Comparison of ENCODE assay signal across 19 mouse cellular contexts in the genomic region with DNA sequence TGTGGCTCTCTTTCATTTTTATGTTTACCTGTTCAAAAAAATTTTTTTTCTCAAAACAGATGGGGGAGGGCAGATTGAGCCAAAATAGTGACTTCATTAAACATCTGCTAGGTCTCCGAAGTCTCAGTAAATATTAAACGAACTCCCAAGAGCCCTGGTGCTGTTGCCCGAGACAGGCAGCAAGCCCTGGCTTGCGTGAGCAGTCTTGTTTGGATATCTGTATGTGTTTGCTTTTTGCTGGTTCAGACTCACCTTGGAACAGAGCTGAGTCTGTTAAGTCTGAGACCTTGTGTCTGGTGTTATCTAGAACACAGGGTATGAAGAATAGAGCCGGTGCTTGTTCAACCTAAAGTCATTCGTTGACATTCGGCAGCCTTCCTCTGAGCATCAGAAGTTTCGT. TPM values are rescaled to one million over a fixed set of nuclear protein-coding genes. Genes with fewer than 3 reads are reported as not detected.
A peak's percentile ranks its signal among the peaks of the same experiment; 100 is the strongest.
DNase-seq lines count a peak whose midpoint lies in the region; ATAC-seq lines count a peak whose summit lies in the region.
"Had no signal": no experiment of that assay in that cellular context is flagged by ENCODE, and none has a peak within 500 bp of the region (broad histone marks: within the 10 kb centered on the region; RNA-seq: fewer than 3 reads in every experiment).

No protein-coding gene starts in this region.

- no peaks in the 10 kb centered on the region for H3K27me3 ChIP-seq in embryonic facial prominence, embryonic 14.5 days (replicated peaks; ENCODE audit: control insufficient read depth, insufficient read depth, low read length)
- no peaks in the 10 kb centered on the region for H3K27me3 ChIP-seq in embryonic facial prominence, embryonic 10.5 days (replicated peaks; ENCODE audit: low read depth, poor library complexity, severe bottlenecking)
- no peaks in the 10 kb centered on the region for H3K27me3 ChIP-seq in stomach, embryonic 15.5 days (replicated peaks)
- H3K27me3 ChIP-seq: embryonic facial prominence, embryonic 12.5 days; forebrain, embryonic 13.5 days; hindbrain, embryonic 13.5 days had no signal

- 71% methylated on average over 8 of the region's 8 CpGs for WGBS in embryonic facial prominence, embryonic 14.5 days
- WGBS in embryonic facial prominence, embryonic 10.5 days: 86% methylated on average over 8 of the region's 8 CpGs
- WGBS in stomach, embryonic 15.5 days: 47% methylated on average over 8 of the region's 8 CpGs

- H3K9me3 ChIP-seq in embryonic facial prominence, embryonic 14.5 days (ENCODE audit: control insufficient read depth, low read length): no peaks in the 10 kb centered on the region
- H3K9me3 ChIP-seq in embryonic facial prominence, embryonic 10.5 days: no peaks in the 10 kb centered on the region
- H3K9me3 ChIP-seq in stomach, embryonic 15.5 days: no peaks in the 10 kb centered on the region
- H3K9me3 ChIP-seq: embryonic facial prominence, embryonic 12.5 days; forebrain, embryonic 13.5 days; heart, embryonic 10.5 days; hindbrain, embryonic 13.5 days had no signal

- peak; percentile 63; the same call in 1 of the 2 replicates for ATAC-seq in embryonic facial prominence, embryonic 14.5 days (ENCODE audit: low read depth)
- peak; percentile 53; the same call in 1 of the 2 replicates for ATAC-seq in stomach, embryonic 15.5 days (ENCODE audit: insufficient read depth, low FRiP score, low read depth)
- ATAC-seq: CD4-positive, CD25-positive, alpha-beta regulatory T cell, adult 4 months; forebrain, embryonic 13.5 days; forebrain, postnatal 0 days; hindbrain, postnatal 0 days had no signal

- no peak overlapping the region for H3K9ac ChIP-seq in embryonic facial prominence, embryonic 14.5 days (ENCODE audit: low read depth, low read length)
- H3K9ac ChIP-seq in stomach, embryonic 15.5 days: no peak overlapping the region
- H3K9ac ChIP-seq: embryonic facial prominence, embryonic 12.5 days; forebrain, embryonic 13.5 days; forebrain, postnatal 0 days; hindbrain, embryonic 13.5 days had no signal

- no peak overlapping the region for H3K4me2 ChIP-seq in embryonic facial prominence, embryonic 14.5 days (ENCODE audit: low read depth, low read length)
- H3K4me2 ChIP-seq in stomach, embryonic 15.5 days: no peak overlapping the region
- H3K4me2 ChIP-seq: embryonic facial prominence, embryonic 12.5 days; forebrain, embryonic 13.5 days; hindbrain, embryonic 13.5 days had no signal

- intact Hi-C loops in gastrocnemius, postnatal 14 days (cut with DNase I; ENCODE audit: low total_unique reads): no loop called here

- no peaks in the 10 kb centered on the region for H3K4me1 ChIP-seq in embryonic facial prominence, embryonic 14.5 days (ENCODE audit: control insufficient read depth, insufficient read depth, low read length)
- H3K4me1 ChIP-seq in embryonic facial prominence, embryonic 10.5 days: no peaks in the 10 kb centered on the region
- H3K4me1 ChIP-seq in stomach, embryonic 15.5 days: no peaks in the 10 kb centered on the region
- H3K4me1 ChIP-seq: embryonic facial prominence, embryonic 12.5 days; forebrain, embryonic 13.5 days; heart, embryonic 10.5 days; hindbrain, embryonic 13.5 days had no signal

- no peak overlapping the region for H3K27ac ChIP-seq in embryonic facial prominence, embryonic 14.5 days (replicated peaks; ENCODE audit: low read depth, low read length)
- no peak overlapping the region for H3K27ac ChIP-seq in embryonic facial prominence, embryonic 10.5 days (replicated peaks)
- H3K27ac ChIP-seq in stomach, embryonic 15.5 days: no peak overlapping the region
- H3K27ac ChIP-seq: embryonic facial prominence, embryonic 12.5 days; forebrain, embryonic 13.5 days; heart, embryonic 10.5 days; hindbrain, embryonic 13.5 days; hindbrain, postnatal 0 days had no signal

- DNase-seq in embryonic facial prominence, embryonic 14.5 days (ENCODE audit: low spot score): peak; percentile 65
- no peak for DNase-seq in embryonic facial prominence, embryonic 10.5 days (ENCODE audit: low spot score)
- peak; percentile 18 for DNase-seq in retina, embryonic 14.5 days (ENCODE audit: low spot score)
- no peak for DNase-seq in retina, postnatal 1 day
- no peak for DNase-seq in gastrocnemius, postnatal 14 days
- no peak for DNase-seq in adrenal gland, adult 18-20 months (ENCODE audit: low spot score in 2 of 2)
- DNase-seq: adrenal gland, postnatal 14 days; cerebellum, adult 2 months; embryo, embryonic 11 days; forebrain, postnatal 0 days; heart, adult 18-20 months; heart, postnatal 10 days had no signal

- no peaks in the 10 kb centered on the region for H3K36me3 ChIP-seq in embryonic facial prominence, embryonic 14.5 days (ENCODE audit: control insufficient read depth, insufficient read depth, low read length)
- no peaks in the 10 kb centered on the region for H3K36me3 ChIP-seq in embryonic facial prominence, embryonic 10.5 days (replicated peaks)
- no peaks in the 10 kb centered on the region for H3K36me3 ChIP-seq in stomach, embryonic 15.5 days
- H3K36me3 ChIP-seq: embryonic facial prominence, embryonic 12.5 days; heart, embryonic 10.5 days; hindbrain, embryonic 13.5 days had no signal

- no peak overlapping the region for H3K4me3 ChIP-seq in embryonic facial prominence, embryonic 14.5 days (ENCODE audit: low read depth, low read length)
- H3K4me3 ChIP-seq in embryonic facial prominence, embryonic 10.5 days: no peak overlapping the region
- H3K4me3 ChIP-seq in stomach, embryonic 15.5 days (replicated peaks): no peak overlapping the region
- H3K4me3 ChIP-seq: embryonic facial prominence, embryonic 12.5 days; forebrain, embryonic 13.5 days; heart, embryonic 10.5 days; hindbrain, embryonic 13.5 days had no signal

RNA-seq across cellular contexts. Expression of gene Dio2, which starts 13.1 kb away (rescaled TPM):
- 1.8 and 2.4 TPM in 2 replicates for polyA plus RNA-seq in embryonic facial prominence, embryonic 14.5 days (2014; fragmentation: Nextera tagmentation; extraction: Ambion mirVana)
- polyA plus RNA-seq in embryonic facial prominence, embryonic 10.5 days (2016; fragmentation: Nextera tagmentation; extraction: Ambion mirVana): 0.21 and 0.45 TPM in 2 replicates
- 0.24 and 0.39 TPM in 2 replicates for polyA plus RNA-seq in stomach, embryonic 15.5 days (2015; fragmentation: Nextera tagmentation; extraction: Ambion mirVana)
- total RNA-seq in gastrocnemius, postnatal 14 days (2021): 1 to 10 TPM in 1 of 2 experiments, under 1 TPM in 1; 0.80 to 1.8 TPM
- total RNA-seq in adrenal gland, adult 18-20 months (2021): 10 to 100 TPM; 41.7 to 48.9 TPM

Comparison
In these comparisons a context has a peak if more than half of its experiments do, and no peak if none do; other contexts are left out.
1. DNase-seq: peak in embryonic facial prominence, embryonic 14.5 days (single experiment) and retina, embryonic 14.5 days (single experiment); none in embryonic facial prominence, embryonic 10.5 days (single experiment), retina, postnatal 1 day (single experiment), gastrocnemius, postnatal 14 days (single experiment) and adrenal gland, adult 18-20 months (0 of 2).